Mouse (Mus musculus) embryonic facial prominence, embryonic 12.5 days (tissue): Measurements from ENCODE around the gene Sphk1. TPM values are rescaled to one million over a fixed set of nuclear protein-coding genes. Genes with fewer than 3 reads are reported as not detected.

Experiments
- ATAC-seq: fragments of 200-750 bp; cut with Nextera tagmentation; 2 replicates; pipeline ENCODE4 v1.8.0; 2017; ENCODE audit not compliant: insufficient number of reproducible peaks, insufficient read depth, low FRiP score, low TSS enrichment
- H3K27ac ChIP-seq: fragments of 300-500 bp; sonication (generic); 2 replicates; pipeline ENCODE4 v1.5.1; 2016; ENCODE audit warnings: mild to moderate bottlenecking
- H3K27me3 ChIP-seq: fragments of 300-500 bp; sonication (generic); 2 replicates; pipeline ENCODE4 v1.6.1; 2016; ENCODE audit warnings: mild to moderate bottlenecking, moderate library complexity
- H3K36me3 ChIP-seq: fragments of 300-500 bp; sonication (generic); 2 replicates; pipeline ENCODE4 v1.6.1; 2016; ENCODE audit warnings: mild to moderate bottlenecking
- H3K4me1 ChIP-seq: fragments of 300-500 bp; sonication (generic); 2 replicates; pipeline ENCODE4 v1.6.1; 2016
- H3K4me2 ChIP-seq: fragments of 300-500 bp; sonication (generic); replicated peaks from 2 replicates; pipeline ENCODE4 v1.6.1; 2016; ENCODE audit warnings: mild to moderate bottlenecking, moderate library complexity
- H3K4me3 ChIP-seq: fragments of 300-500 bp; sonication (generic); 2 replicates; pipeline ENCODE4 v1.5.1; 2016; ENCODE audit warnings: mild to moderate bottlenecking
- H3K9ac ChIP-seq: fragments of 300-500 bp; sonication (generic); 2 replicates; pipeline ENCODE4 v1.6.1; 2016; ENCODE audit warnings: mild to moderate bottlenecking, moderate library complexity
- H3K9me3 ChIP-seq: fragments of 300-500 bp; sonication (generic); 2 replicates; pipeline ENCODE4 v1.6.1; 2016; ENCODE audit warnings: mild to moderate bottlenecking, moderate library complexity
- WGBS: fragments of 180-500 bp; shearing (Covaris S2); methylation state at CpG from one replicate; pipeline ENCODE4 v1.1.7; 2016; 5-methylcytosine and 5-hydroxymethylcytosine counted together
- polyA plus RNA-seq: library from polyadenylated mRNA; unstranded; fragments of >200 nt; fragmentation: Nextera tagmentation; extraction: Ambion mirVana; gene quantifications from 2 replicates; pipeline ENCODE4 v1.2.1, GENCODE M21; 2016

The Sphk1 gene
- polyA plus RNA-seq, 1 experiment from 2014 or later = 6.9 TPM

GRCm38 (mm10) chr11:116547296-116548060 is 16.8 kb downstream of the Sphk1 start:
- H3K4me3 ChIP-seq = no peak overlapping the region
- ATAC-seq = no peak
- 90% methylated on average over 17 of the region's 17 CpGs for WGBS
- peaks cover 22% of the 10 kb centered on the region for H3K4me1 ChIP-seq
- no peak overlapping the region for H3K4me2 ChIP-seq
- no peaks in the 10 kb centered on the region for H3K9me3 ChIP-seq
- H3K27ac ChIP-seq = no peak overlapping the region
- H3K9ac ChIP-seq = no peak overlapping the region
- H3K27me3 ChIP-seq = no peaks in the 10 kb centered on the region
- peaks cover 57% of the 10 kb centered on the region for H3K36me3 ChIP-seq

GRCm38 (mm10) chr11:116548780-116549179 is 18.1 kb downstream of the Sphk1 start:
- 96% methylated on average over 9 of the region's 9 CpGs for WGBS
- Histone ChIP-seq H3K9me3 (no peaks in the 10 kb centered on the region), H3K4me2 (no peak overlapping the region), H3K4me3 (no peak overlapping the region), H3K27me3 (no peaks in the 10 kb centered on the region), H3K4me1 (peaks cover 22% of the 10 kb centered on the region), H3K27ac (no peak overlapping the region), H3K36me3 (peaks cover 44% of the 10 kb centered on the region), H3K9ac (no peak overlapping the region)
- no peak for ATAC-seq

DNA sequence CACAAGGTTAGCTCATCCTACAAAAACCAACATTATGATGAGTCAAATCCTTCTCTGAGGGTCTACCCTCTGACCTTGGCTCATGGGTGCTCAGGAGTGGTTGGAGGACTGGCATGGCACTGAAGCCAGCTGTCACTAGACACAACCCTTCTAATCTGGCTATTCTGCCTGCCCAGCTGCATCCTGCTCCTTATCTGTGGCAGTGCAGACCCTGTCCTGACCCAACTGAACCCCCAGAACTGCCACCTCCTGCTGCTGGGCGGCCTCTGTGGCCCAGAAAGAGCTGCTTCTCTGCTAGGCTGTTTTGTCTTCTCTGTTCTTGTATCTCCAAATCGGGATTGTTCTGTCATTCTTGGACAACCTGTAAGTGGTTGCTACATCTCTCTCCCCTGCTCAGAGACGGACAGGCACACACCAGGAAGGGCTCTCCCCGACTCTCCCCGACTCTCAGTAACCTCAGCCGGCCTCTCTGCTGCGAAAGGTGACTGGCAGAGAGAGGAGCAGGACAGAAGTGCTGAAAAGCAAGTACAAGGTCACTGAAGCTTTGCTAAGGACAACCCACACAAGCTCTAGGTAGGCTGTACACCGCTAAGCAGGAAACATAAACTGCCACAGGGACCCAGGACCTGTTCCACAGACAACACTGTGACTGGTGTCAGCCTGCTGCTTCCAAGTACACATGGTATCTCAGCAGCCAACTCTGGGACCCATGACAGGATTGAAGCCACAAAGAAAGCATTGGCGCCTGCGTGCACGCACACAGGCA is 18.7 kb downstream of the Sphk1 start:
- no peak overlapping the region for H3K27ac ChIP-seq
- WGBS = 82% methylated on average over 11 of the region's 11 CpGs
- no peak overlapping the region for H3K4me3 ChIP-seq
- H3K4me2 ChIP-seq = no peak overlapping the region
- H3K9ac ChIP-seq = no peak overlapping the region
- H3K9me3 ChIP-seq = no peaks in the 10 kb centered on the region
- no peaks in the 10 kb centered on the region for H3K27me3 ChIP-seq
- H3K36me3 ChIP-seq = peaks cover 37% of the 10 kb centered on the region
- no peak for ATAC-seq
- peaks cover 22% of the 10 kb centered on the region for H3K4me1 ChIP-seq

- peak overlapping the region; percentile 55; the same call in 1 of the 2 replicates for H3K27ac ChIP-seq
- H3K4me2 ChIP-seq = no peak overlapping the region
- H3K9me3 ChIP-seq = no peaks in the 10 kb centered on the region
- no peak for ATAC-seq
- H3K27me3 ChIP-seq = no peaks in the 10 kb centered on the region
- peaks cover 24% of the 10 kb centered on the region for H3K36me3 ChIP-seq
- peaks cover 22% of the 10 kb centered on the region for H3K4me1 ChIP-seq
- H3K9ac ChIP-seq = no peak overlapping the region
- H3K4me3 ChIP-seq = no peak overlapping the region
- 50% methylated on average over 7 of the region's 7 CpGs for WGBS
Measured at GRCm38 (mm10) chr11:116550748-116551147, 20.0 kb downstream of the Sphk1 start.

- Histone ChIP-seq H3K27me3 (no peaks in the 10 kb centered on the region), H3K4me2 (no peak overlapping the region), H3K36me3 (peaks cover 12% of the 10 kb centered on the region; the same call in 1 of the 2 replicates), H3K4me3 (no peak overlapping the region), H3K9me3 (no peaks in the 10 kb centered on the region), H3K27ac (no peak overlapping the region), H3K4me1 (peaks cover 28% of the 10 kb centered on the region), H3K9ac (no peak overlapping the region)
- 87% methylated on average over 1 of the region's 1 CpGs for WGBS
- no peak for ATAC-seq
Measured at GRCm38 (mm10) chr11:116552194-116552593, 21.5 kb downstream of the Sphk1 start.

- Histone ChIP-seq H3K4me2 (no peak overlapping the region), H3K4me1 (peaks cover 32% of the 10 kb centered on the region), H3K4me3 (no peak overlapping the region), H3K27me3 (no peaks in the 10 kb centered on the region), H3K9ac (no peak overlapping the region), H3K27ac (no peak overlapping the region), H3K9me3 (no peaks in the 10 kb centered on the region), H3K36me3 (no peaks in the 10 kb centered on the region)
- WGBS = 46% methylated on average over 12 of the region's 12 CpGs
- ATAC-seq = no peak
Measured at GRCm38 (mm10) chr11:116554171-116554878, 23.6 kb downstream of the Sphk1 start.

GRCm38 (mm10) chr11:116555572-116555971 is 24.8 kb downstream of the Sphk1 start:
- peaks cover 25% of the 10 kb centered on the region for H3K4me1 ChIP-seq

DNA sequence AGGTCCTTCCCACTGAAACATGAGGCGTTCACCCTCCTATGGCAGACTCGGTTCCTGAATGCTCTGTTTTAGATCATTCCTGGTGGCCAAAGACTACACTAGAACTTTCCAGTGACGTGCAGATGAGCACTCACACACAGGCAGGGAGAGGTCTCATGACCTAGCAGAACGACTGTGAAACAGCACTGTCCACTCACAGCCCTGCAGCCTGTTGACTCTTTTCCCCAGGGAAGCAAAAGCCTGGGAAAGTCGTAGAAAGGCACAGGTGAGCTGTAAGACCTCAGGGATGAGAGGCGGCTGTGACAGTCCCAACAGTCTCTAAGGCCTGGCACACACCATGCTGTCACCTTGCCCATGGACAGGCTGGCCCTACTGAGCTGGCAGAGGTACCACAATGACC is 25.6 kb downstream of the Sphk1 start:
- no peak for ATAC-seq

More at GRCm38 (mm10) chr11:116555572-116555971, 24.8 kb downstream of the Sphk1 start:
- 81% methylated on average over 1 of the region's 1 CpGs for WGBS
- no peak overlapping the region for H3K4me2 ChIP-seq
- no peak overlapping the region for H3K4me3 ChIP-seq
- H3K9ac ChIP-seq = no peak overlapping the region
- H3K36me3 ChIP-seq = no peaks in the 10 kb centered on the region
- no peaks in the 10 kb centered on the region for H3K9me3 ChIP-seq
- H3K27ac ChIP-seq = no peak overlapping the region
- no peak for ATAC-seq
- H3K27me3 ChIP-seq = no peaks in the 10 kb centered on the region

GRCm38 (mm10) chr11:116565283-116566041 is 34.7 kb downstream of the Sphk1 start:
- H3K9me3 ChIP-seq = no peaks in the 10 kb centered on the region
- 69% methylated on average over 7 of the region's 7 CpGs for WGBS

More for the DNA sequence above, 25.6 kb downstream of the Sphk1 start:
- Histone ChIP-seq H3K9ac (no peak overlapping the region), H3K4me1 (peaks cover 17% of the 10 kb centered on the region), H3K4me3 (no peak overlapping the region), H3K4me2 (no peak overlapping the region), H3K27me3 (no peaks in the 10 kb centered on the region), H3K9me3 (no peaks in the 10 kb centered on the region), H3K27ac (no peak overlapping the region), H3K36me3 (no peaks in the 10 kb centered on the region)
- WGBS = 60% methylated on average over 6 of the region's 6 CpGs

GRCm38 (mm10) chr11:116567531-116567930 is 36.8 kb downstream of the Sphk1 start:
- Histone ChIP-seq H3K27ac (no peak overlapping the region), H3K4me3 (no peak overlapping the region), H3K4me1 (0 out of 2 replicates have a peak, but pooled peaks cover 4% of the 10 kb centered on the region), H3K27me3 (no peaks in the 10 kb centered on the region), H3K9me3 (no peaks in the 10 kb centered on the region), H3K36me3 (no peaks in the 10 kb centered on the region), H3K4me2 (no peak overlapping the region), H3K9ac (no peak overlapping the region)
- no peak for ATAC-seq
- 86% methylated on average over 8 of the region's 8 CpGs for WGBS

More at GRCm38 (mm10) chr11:116565283-116566041, 34.7 kb downstream of the Sphk1 start:
- H3K4me3 ChIP-seq = no peak overlapping the region
- H3K36me3 ChIP-seq = no peaks in the 10 kb centered on the region
- H3K4me2 ChIP-seq = no peak overlapping the region
- no peaks in the 10 kb centered on the region for H3K4me1 ChIP-seq
- ATAC-seq = no peak
- no peaks in the 10 kb centered on the region for H3K27me3 ChIP-seq
- H3K9ac ChIP-seq = no peak overlapping the region
- no peak overlapping the region for H3K27ac ChIP-seq

DNA sequence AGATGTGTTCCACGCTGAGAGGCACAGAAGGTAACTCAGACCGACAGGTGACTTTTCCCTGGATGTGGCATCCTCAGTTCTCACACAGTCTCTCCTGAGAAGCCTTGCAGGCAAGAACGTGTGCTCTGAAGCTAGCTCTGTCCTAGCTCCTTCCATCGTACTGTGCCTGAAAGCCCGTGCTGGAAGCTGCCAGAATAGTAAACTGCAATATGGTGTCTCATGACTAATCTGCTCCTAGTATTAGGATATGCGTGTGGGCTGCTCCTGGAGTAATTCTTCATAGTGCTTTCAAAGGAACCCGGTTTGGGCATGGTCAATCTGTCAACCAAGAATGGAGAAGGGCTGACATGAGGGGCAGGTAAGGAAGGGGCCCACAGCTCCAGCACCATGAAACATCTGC is 40.1 kb downstream of the Sphk1 start:
- H3K27me3 ChIP-seq = no peaks in the 10 kb centered on the region
- H3K9me3 ChIP-seq = no peaks in the 10 kb centered on the region
- H3K27ac ChIP-seq = no peak overlapping the region
- ATAC-seq = no peak
- 87% methylated on average over 7 of the region's 7 CpGs for WGBS
- peaks cover 31% of the 10 kb centered on the region for H3K4me1 ChIP-seq
- no peak overlapping the region for H3K4me3 ChIP-seq
- no peak overlapping the region for H3K9ac ChIP-seq
- H3K36me3 ChIP-seq = no peaks in the 10 kb centered on the region
- H3K4me2 ChIP-seq = no peak overlapping the region
